Mouse (Mus musculus): ENCODE measurements at regions not wholly inside any gene's neighbourhood (a gene's known extent, or its start where the extent isn't known, plus 50 kb on each side); places are given as distances from the start of the nearest gene placed in this dataset.

- no peak for DNase-seq (ENCODE audit: extremely low spot score in 1 of 2, low spot score in 1 of 2)
Measured at GRCm38 (mm10) chr15:65646470-65646869, 631.8 kb upstream of the Gm21961 start.

GRCm38 (mm10) chr15:65639484-65639883, 624.8 kb upstream of the Gm21961 start:
- DNase-seq (ENCODE audit: extremely low spot score in 1 of 2, low spot score in 1 of 2): no peak

GRCm38 (mm10) chr15:65637520-65638184, 622.9 kb upstream of the Gm21961 start:
- peak; percentile 41 to 71 for DNase-seq (ENCODE audit: extremely low spot score in 1 of 2, low spot score in 1 of 2)

GRCm38 (mm10) chr15:65632440-65632839, 617.7 kb upstream of the Gm21961 start:
- DNase-seq (ENCODE audit: extremely low spot score in 1 of 2, low spot score in 1 of 2): no peak

- no peak for DNase-seq (ENCODE audit: extremely low spot score in 1 of 2, low spot score in 1 of 2)
Measured at GRCm38 (mm10) chr15:65630476-65630875, 615.8 kb upstream of the Gm21961 start.

GRCm38 (mm10) chr15:65592718-65593477, 578.2 kb upstream of the Gm21961 start:
- DNase-seq (ENCODE audit: extremely low spot score in 1 of 2, low spot score in 1 of 2): peak; percentile 22 to 24

- DNase-seq (ENCODE audit: extremely low spot score in 1 of 2, low spot score in 1 of 2): no peak
Measured at GRCm38 (mm10) chr15:65585566-65585965, 570.9 kb upstream of the Gm21961 start.

- DNase-seq (ENCODE audit: extremely low spot score in 1 of 2, low spot score in 1 of 2): no peak
Measured at GRCm38 (mm10) chr15:65579353-65579752, 564.6 kb upstream of the Gm21961 start.

GRCm38 (mm10) chr15:65567931-65568330, 553.2 kb upstream of the Gm21961 start:
- no peak for DNase-seq (ENCODE audit: extremely low spot score in 1 of 2, low spot score in 1 of 2)

GRCm38 (mm10) chr15:65557846-65558835, 543.4 kb upstream of the Gm21961 start:
- no peak for DNase-seq (ENCODE audit: extremely low spot score in 1 of 2, low spot score in 1 of 2)

- no peak for DNase-seq (ENCODE audit: extremely low spot score in 1 of 2, low spot score in 1 of 2)
Measured at GRCm38 (mm10) chr15:65549046-65549445, 534.3 kb upstream of the Gm21961 start.

GRCm38 (mm10) chr15:65535606-65536005, 520.9 kb upstream of the Gm21961 start:
- no peak for DNase-seq (ENCODE audit: extremely low spot score in 1 of 2, low spot score in 1 of 2)

GRCm38 (mm10) chr15:65532241-65532640, 517.5 kb upstream of the Gm21961 start:
- DNase-seq (ENCODE audit: extremely low spot score in 1 of 2, low spot score in 1 of 2): no peak

GRCm38 (mm10) chr15:65502656-65503055, 488.0 kb upstream of the Gm21961 start:
- no peak for DNase-seq (ENCODE audit: extremely low spot score in 1 of 2, low spot score in 1 of 2)

- no peak for DNase-seq (ENCODE audit: extremely low spot score in 1 of 2, low spot score in 1 of 2)
Measured at GRCm38 (mm10) chr15:65478940-65479339, 464.2 kb upstream of the Gm21961 start.

GRCm38 (mm10) chr15:65455203-65455816, 440.6 kb upstream of the Gm21961 start:
- peak in 1 of 2 experiments; percentile 11 for DNase-seq (ENCODE audit: extremely low spot score in 1 of 2, low spot score in 1 of 2)

GRCm38 (mm10) chr15:65452258-65453028, 437.7 kb upstream of the Gm21961 start:
- peak in 1 of 2 experiments; percentile 37 for DNase-seq (ENCODE audit: extremely low spot score in 1 of 2, low spot score in 1 of 2)

GRCm38 (mm10) chr15:65419736-65420135, 405.0 kb upstream of the Gm21961 start:
- DNase-seq (ENCODE audit: extremely low spot score in 1 of 2, low spot score in 1 of 2): no peak

Measured in layer of hippocampus, postnatal 25 days (tissue).